Mouse (Mus musculus) adrenal gland, adult 18-20 months (tissue): Measurements from ENCODE around the gene Hccs. TPM values are rescaled to one million over a fixed set of nuclear protein-coding genes. Genes with fewer than 3 reads are reported as not detected.

Experiments used
- DNase-seq, 2 experiments: peaks; one replicate each; pipeline ENCODE4 v3.0.0; 2021 to 2022; ENCODE audit warnings: low spot score in 2 of 2
- total RNA-seq, 2 experiments: library from RNA; stranded (reverse); gene quantifications; 1 replicate in 1 of 2; 2 replicates in 1 of 2; pipeline ENCODE4 v1.2.3; 2021

The Hccs gene
- total RNA-seq, 2 experiments from 2014 or later: 26.2 to 26.5 TPM

DNA sequence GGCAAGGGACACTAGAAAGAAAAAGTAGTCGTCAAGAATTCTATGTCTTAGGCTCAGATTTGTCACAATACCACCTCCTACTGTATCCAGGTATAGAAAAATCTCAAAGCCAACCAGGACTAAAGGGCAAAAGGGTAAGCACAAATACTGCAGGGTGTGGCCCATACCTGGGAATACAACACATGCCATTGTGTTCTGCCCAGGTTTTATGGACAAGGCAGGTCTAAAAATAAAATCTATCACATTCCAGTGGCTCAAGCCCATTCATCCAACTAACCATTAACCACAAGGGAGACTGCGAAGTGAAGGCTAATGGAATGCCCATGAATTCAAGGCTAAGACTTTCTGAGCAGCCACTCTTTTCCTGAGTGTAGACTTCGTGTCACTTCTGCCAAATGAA, 110.2 kb downstream of the Hccs start:
- DNase-seq: no peak

Other genes with a start within 250 kb of the Hccs start
- gene Amelx, start 133.2 kb downstream of the Hccs start, total RNA-seq: not detected